Mouse (Mus musculus) Muller cell, postnatal 12 days (primary cell): ENCODE data around the gene Mrps18b.

Experiments used
- DNase-seq: peaks from one replicate; pipeline ENCODE4 v3.0.0-alpha.2; 2015; ENCODE audit errors: inconsistent ontology term

The Mrps18b gene

GRCm38 (mm10) chr17:35874721-35875120 lies 41.5 kb downstream of the Mrps18b start:
- DNase-seq: no peak

- peak; percentile 87 for DNase-seq
Measured at GRCm38 (mm10) chr17:35873774-35874519, 42.2 kb downstream of the Mrps18b start.

GRCm38 (mm10) chr17:35870884-35871696 lies 45.1 kb downstream of the Mrps18b start:
- DNase-seq: no peak

GRCm38 (mm10) chr17:35870151-35870883 lies 45.9 kb downstream of the Mrps18b start:
- peak; percentile 94 for DNase-seq

GRCm38 (mm10) chr17:35869346-35870067 lies 46.7 kb downstream of the Mrps18b start:
- peak; percentile 43 for DNase-seq

- no peak for DNase-seq
Measured at GRCm38 (mm10) chr17:35868961-35869345, 47.2 kb downstream of the Mrps18b start.

GRCm38 (mm10) chr17:35868165-35868820 lies 47.9 kb downstream of the Mrps18b start:
- peak; percentile 31 for DNase-seq

- DNase-seq: peak; percentile 55
Measured at GRCm38 (mm10) chr17:35866911-35867890, 49.0 kb downstream of the Mrps18b start.

- DNase-seq: peak; percentile 86
Measured at GRCm38 (mm10) chr17:35866281-35866831, 49.8 kb downstream of the Mrps18b start.

GRCm38 (mm10) chr17:35865481-35866280 lies 50.5 kb downstream of the Mrps18b start, which contains the start of gene Ppp1r18:
TSS of gene Ppp1r18 (plus strand) at chr17:35865593.
- DNase-seq: peak; percentile 90

- no peak for DNase-seq
Measured at GRCm38 (mm10) chr17:35864832-35865353, 51.3 kb downstream of the Mrps18b start.

- peak; percentile 95 for DNase-seq
Measured at GRCm38 (mm10) chr17:35861198-35861857, 54.9 kb downstream of the Mrps18b start, which contains the start of gene Nrm. TSS of gene Nrm (plus strand) at chr17:35861318.

GRCm38 (mm10) chr17:35860831-35861197 lies 55.4 kb downstream of the Mrps18b start:
- no peak for DNase-seq
